Mouse (Mus musculus): Measurements from ENCODE around the gene Spem2. TPM values are rescaled to one million over a fixed set of nuclear protein-coding genes. Genes with fewer than 3 reads are reported as not detected.

Spem2 gene
- polyA plus RNA-seq, 1 experiment from 2014 or later, result not detected

- H3K4me3 ChIP-seq (ENCODE audit: low read depth, low read length), result no peak overlapping the region
- H3K36me3 ChIP-seq (replicated peaks; ENCODE audit: insufficient read depth, low read length), result peaks cover 3% of the 10 kb centered on the region; the same call in 1 of the 2 replicates
- no peak overlapping the region for H3K9ac ChIP-seq (replicated peaks)
- H3K9me3 ChIP-seq (ENCODE audit: low read length), result no peaks in the 10 kb centered on the region
- no peak overlapping the region for H3K27ac ChIP-seq (ENCODE audit: low read depth)
- ATAC-seq (no peak), DNase-seq (no peak)
- no peaks in the 10 kb centered on the region for H3K4me1 ChIP-seq (ENCODE audit: insufficient read depth)
- 80% methylated on average over 10 of the region's 10 CpGs for WGBS (ENCODE audit: insufficient replicate concordance)
- no peak overlapping the region for H3K4me2 ChIP-seq (ENCODE audit: low read depth, low read length)
- TF ChIP-seq CTCF (IDR thresholded peaks at IDR 0.05; ENCODE audit: low read depth), result no peak
- no peak for TF ChIP-seq EP300 (IDR thresholded peaks at IDR 0.05; ENCODE audit: low read depth)
- H3K27me3 ChIP-seq (ENCODE audit: insufficient read depth, low read length), result 0 out of 2 replicates have a peak, but pooled peaks cover 4% of the 10 kb centered on the region
Observed at GRCm38 (mm10) chr11:69775716-69776115, 42.5 kb downstream of the Spem2 start.

- Histone ChIP-seq H3K27ac (ENCODE audit: low read depth) (no peak overlapping the region), H3K4me2 (ENCODE audit: low read depth, low read length) (no peak overlapping the region), H3K27me3 (ENCODE audit: insufficient read depth, low read length) (0 out of 2 replicates have a peak, but pooled peaks cover 3% of the 10 kb centered on the region), H3K9me3 (ENCODE audit: low read length) (no peaks in the 10 kb centered on the region), H3K9ac (replicated peaks) (no peak overlapping the region), H3K36me3 (replicated peaks; ENCODE audit: insufficient read depth, low read length) (peaks cover 4% of the 10 kb centered on the region; the same call in 1 of the 2 replicates), H3K4me3 (ENCODE audit: low read depth, low read length) (no peak overlapping the region), H3K4me1 (ENCODE audit: insufficient read depth) (no peaks in the 10 kb centered on the region)
- DNase-seq (no peak), ATAC-seq (no peak)
- TF ChIP-seq CTCF (IDR thresholded peaks at IDR 0.05; ENCODE audit: low read depth), result no peak
- TF ChIP-seq EP300 (IDR thresholded peaks at IDR 0.05; ENCODE audit: low read depth), result no peak
- 43% methylated on average over 5 of the region's 5 CpGs for WGBS (ENCODE audit: insufficient replicate concordance)
Observed at GRCm38 (mm10) chr11:69774961-69775360, 43.3 kb downstream of the Spem2 start.

- Histone ChIP-seq H3K9ac (replicated peaks) (no peak overlapping the region), H3K27me3 (ENCODE audit: insufficient read depth, low read length) (no peaks in the 10 kb centered on the region), H3K4me3 (ENCODE audit: low read depth, low read length) (no peak overlapping the region), H3K4me1 (ENCODE audit: insufficient read depth) (peaks cover 11% of the 10 kb centered on the region), H3K4me2 (ENCODE audit: low read depth, low read length) (peak overlapping the region; percentile 88), H3K36me3 (replicated peaks; ENCODE audit: insufficient read depth, low read length) (0 out of 2 replicates have a peak, but pooled peaks cover 2% of the 10 kb centered on the region), H3K27ac (ENCODE audit: low read depth) (peak overlapping the region; percentile 37), H3K9me3 (ENCODE audit: low read length) (no peaks in the 10 kb centered on the region)
- no peak for TF ChIP-seq CTCF (IDR thresholded peaks at IDR 0.05; ENCODE audit: low read depth)
- no peak for TF ChIP-seq EP300 (IDR thresholded peaks at IDR 0.05; ENCODE audit: low read depth)
- no peak for DNase-seq
- 0 out of 2 replicates have a peak, but pooled peaks have one; percentile 17 for ATAC-seq
- WGBS (ENCODE audit: insufficient replicate concordance), result 63% methylated on average over 4 of the region's 4 CpGs
Observed at GRCm38 (mm10) chr11:69767625-69767909, 50.7 kb downstream of the Spem2 start.

- Histone ChIP-seq H3K27ac (ENCODE audit: low read depth) (peak overlapping the region; percentile 91), H3K4me1 (ENCODE audit: insufficient read depth) (peaks cover 11% of the 10 kb centered on the region), H3K36me3 (replicated peaks; ENCODE audit: insufficient read depth, low read length) (0 out of 2 replicates have a peak, but pooled peaks cover 2% of the 10 kb centered on the region), H3K9me3 (ENCODE audit: low read length) (no peaks in the 10 kb centered on the region), H3K4me2 (ENCODE audit: low read depth, low read length) (peak overlapping the region; percentile 88), H3K27me3 (ENCODE audit: insufficient read depth, low read length) (no peaks in the 10 kb centered on the region), H3K4me3 (ENCODE audit: low read depth, low read length) (peak overlapping the region; percentile 85), H3K9ac (replicated peaks) (no peak overlapping the region)
- WGBS (ENCODE audit: insufficient replicate concordance), result 63% methylated on average over 13 of the region's 13 CpGs
- ATAC-seq (no peak), DNase-seq (no peak)
- TF ChIP-seq CTCF (IDR thresholded peaks at IDR 0.05; ENCODE audit: low read depth), result no peak
- TF ChIP-seq EP300 (IDR thresholded peaks at IDR 0.05; ENCODE audit: low read depth), result no peak
Observed at GRCm38 (mm10) chr11:69766872-69767624, 51.2 kb downstream of the Spem2 start.

Other genes with a start within 250 kb of the Spem2 start
- gene Wrap53, start 238.2 kb downstream of the Spem2 start, polyA plus RNA-seq (2015; fragmentation: Nextera tagmentation; extraction: Ambion mirVana), result 8.1 and 10.0 TPM in 2 replicates
- gene Trp53, start 238.1 kb downstream of the Spem2 start, polyA plus RNA-seq (2015; fragmentation: Nextera tagmentation; extraction: Ambion mirVana), result 32.6 and 33.5 TPM in 2 replicates
- gene Atp1b2, start 212.5 kb downstream of the Spem2 start, polyA plus RNA-seq (2015; fragmentation: Nextera tagmentation; extraction: Ambion mirVana), result 4.0 and 5.3 TPM in 2 replicates
- gene Shbg, start 200.6 kb downstream of the Spem2 start, polyA plus RNA-seq (2015; fragmentation: Nextera tagmentation; extraction: Ambion mirVana), result 4.3 and 4.7 TPM in 2 replicates
- gene Sat2, start 196.4 kb downstream of the Spem2 start, polyA plus RNA-seq (2015; fragmentation: Nextera tagmentation; extraction: Ambion mirVana), result 15.2 and 18.7 TPM in 2 replicates
- gene Fxr2, start 185.5 kb downstream of the Spem2 start, polyA plus RNA-seq (2015; fragmentation: Nextera tagmentation; extraction: Ambion mirVana), result 6.8 TPM in 2 replicates
- 0.13 TPM in 1 of 2 replicates, not detected in the other for gene Sox15, start 163.2 kb downstream of the Spem2 start, polyA plus RNA-seq (2015; fragmentation: Nextera tagmentation; extraction: Ambion mirVana)
- gene Mpdu1, start 155.8 kb downstream of the Spem2 start, polyA plus RNA-seq (2015; fragmentation: Nextera tagmentation; extraction: Ambion mirVana), result 36.9 and 41.0 TPM in 2 replicates
- gene Cd68, start 152.3 kb downstream of the Spem2 start, polyA plus RNA-seq (2015; fragmentation: Nextera tagmentation; extraction: Ambion mirVana), result 30.1 and 32.5 TPM in 2 replicates
- 199 and 203 TPM in 2 replicates for gene Eif4a1, start 146.0 kb downstream of the Spem2 start, polyA plus RNA-seq (2015; fragmentation: Nextera tagmentation; extraction: Ambion mirVana)
- 14.5 and 15.2 TPM in 2 replicates for gene Senp3, start 136.4 kb downstream of the Spem2 start, polyA plus RNA-seq (2015; fragmentation: Nextera tagmentation; extraction: Ambion mirVana)
- gene Tnfsf13, start 132.7 kb downstream of the Spem2 start, polyA plus RNA-seq (2015; fragmentation: Nextera tagmentation; extraction: Ambion mirVana), result 0.46 and 0.83 TPM in 2 replicates
- 2.8 and 3.6 TPM in 2 replicates for gene Tnfsf12, start 122.6 kb downstream of the Spem2 start, polyA plus RNA-seq (2015; fragmentation: Nextera tagmentation; extraction: Ambion mirVana)
- gene Tnfsfm13, start 122.4 kb downstream of the Spem2 start, polyA plus RNA-seq (2015; fragmentation: Nextera tagmentation; extraction: Ambion mirVana), result 1.1 and 1.4 TPM in 2 replicates
- 6.6 and 6.8 TPM in 2 replicates for gene Polr2a, start 59.8 kb downstream of the Spem2 start, polyA plus RNA-seq (2015; fragmentation: Nextera tagmentation; extraction: Ambion mirVana)
- not detected in 2 replicates for gene Slc35g3, start 56.5 kb downstream of the Spem2 start, polyA plus RNA-seq (2015; fragmentation: Nextera tagmentation; extraction: Ambion mirVana)
- gene Zbtb4, start 52.6 kb downstream of the Spem2 start, polyA plus RNA-seq (2015; fragmentation: Nextera tagmentation; extraction: Ambion mirVana), result 0.67 and 0.75 TPM in 2 replicates
- 0.73 and 0.76 TPM in 2 replicates for gene Chrnb1, start 22.5 kb downstream of the Spem2 start, polyA plus RNA-seq (2015; fragmentation: Nextera tagmentation; extraction: Ambion mirVana)
- gene Fgf11, start 16.6 kb downstream of the Spem2 start, polyA plus RNA-seq (2015; fragmentation: Nextera tagmentation; extraction: Ambion mirVana), result 0.04 and 0.07 TPM in 2 replicates
- gene Tmem102, start 12.8 kb downstream of the Spem2 start, polyA plus RNA-seq (2015; fragmentation: Nextera tagmentation; extraction: Ambion mirVana), result 4.4 and 4.8 TPM in 2 replicates
- gene Gm39566, start 3.2 kb downstream of the Spem2 start, polyA plus RNA-seq (2015; fragmentation: Nextera tagmentation; extraction: Ambion mirVana), result not detected in 2 replicates
- not detected in 2 replicates for gene Spem1, start 3.7 kb upstream of the Spem2 start, polyA plus RNA-seq (2015; fragmentation: Nextera tagmentation; extraction: Ambion mirVana)
- gene Nlgn2, start 19.3 kb upstream of the Spem2 start, polyA plus RNA-seq (2015; fragmentation: Nextera tagmentation; extraction: Ambion mirVana), result 0.60 and 0.75 TPM in 2 replicates
- gene Tmem256, start 20.0 kb upstream of the Spem2 start, polyA plus RNA-seq (2015; fragmentation: Nextera tagmentation; extraction: Ambion mirVana), result 412 and 418 TPM in 2 replicates
- gene Plscr3, start 27.9 kb upstream of the Spem2 start, polyA plus RNA-seq (2015; fragmentation: Nextera tagmentation; extraction: Ambion mirVana), result 20.8 and 23.1 TPM in 2 replicates
- 0.28 and 0.69 TPM in 2 replicates for gene Tnk1, start 40.3 kb upstream of the Spem2 start, polyA plus RNA-seq (2015; fragmentation: Nextera tagmentation; extraction: Ambion mirVana)
- gene Tmem95, start 59.6 kb upstream of the Spem2 start, polyA plus RNA-seq (2015; fragmentation: Nextera tagmentation; extraction: Ambion mirVana), result not detected in 2 replicates
- gene Kctd11, start 62.9 kb upstream of the Spem2 start, polyA plus RNA-seq (2015; fragmentation: Nextera tagmentation; extraction: Ambion mirVana), result 0.92 and 0.95 TPM in 2 replicates
- gene Acap1, start 77.1 kb upstream of the Spem2 start, polyA plus RNA-seq (2015; fragmentation: Nextera tagmentation; extraction: Ambion mirVana), result 6.5 and 7.1 TPM in 2 replicates
- 0.90 and 1.2 TPM in 2 replicates for gene 2810408A11Rik, start 82.5 kb upstream of the Spem2 start, polyA plus RNA-seq (2015; fragmentation: Nextera tagmentation; extraction: Ambion mirVana)
- gene Neurl4, start 82.6 kb upstream of the Spem2 start, polyA plus RNA-seq (2015; fragmentation: Nextera tagmentation; extraction: Ambion mirVana), result 1.0 and 1.4 TPM in 2 replicates
- gene Gps2, start 95.4 kb upstream of the Spem2 start, polyA plus RNA-seq (2015; fragmentation: Nextera tagmentation; extraction: Ambion mirVana), result 46.1 and 48.9 TPM in 2 replicates
- 872 and 914 TPM in 2 replicates for gene Eif5a, start 103.5 kb upstream of the Spem2 start, polyA plus RNA-seq (2015; fragmentation: Nextera tagmentation; extraction: Ambion mirVana)
- not detected in 2 replicates for gene Ybx2, start 117.3 kb upstream of the Spem2 start, polyA plus RNA-seq (2015; fragmentation: Nextera tagmentation; extraction: Ambion mirVana)
- gene Slc2a4, start 129.7 kb upstream of the Spem2 start, polyA plus RNA-seq (2015; fragmentation: Nextera tagmentation; extraction: Ambion mirVana), result 7.7 and 10.4 TPM in 2 replicates
- 4.1 and 4.4 TPM in 2 replicates for gene Cldn7, start 146.3 kb upstream of the Spem2 start, polyA plus RNA-seq (2015; fragmentation: Nextera tagmentation; extraction: Ambion mirVana)
- gene Ctdnep1, start 162.7 kb upstream of the Spem2 start, polyA plus RNA-seq (2015; fragmentation: Nextera tagmentation; extraction: Ambion mirVana), result 8.4 and 9.7 TPM in 2 replicates
- gene Elp5, start 164.1 kb upstream of the Spem2 start, polyA plus RNA-seq (2015; fragmentation: Nextera tagmentation; extraction: Ambion mirVana), result 40.6 and 42.9 TPM in 2 replicates
- gene Gabarap, start 172.7 kb upstream of the Spem2 start, polyA plus RNA-seq (2015; fragmentation: Nextera tagmentation; extraction: Ambion mirVana), result 305 and 324 TPM in 2 replicates
- 19.5 and 25.5 TPM in 2 replicates for gene Phf23, start 177.3 kb upstream of the Spem2 start, polyA plus RNA-seq (2015; fragmentation: Nextera tagmentation; extraction: Ambion mirVana)
- gene Dvl2, start 182.1 kb upstream of the Spem2 start, polyA plus RNA-seq (2015; fragmentation: Nextera tagmentation; extraction: Ambion mirVana), result 2.7 and 3.4 TPM in 2 replicates
- gene Acadvl, start 196.9 kb upstream of the Spem2 start, polyA plus RNA-seq (2015; fragmentation: Nextera tagmentation; extraction: Ambion mirVana), result 345 and 367 TPM in 2 replicates
- 0.58 and 0.61 TPM in 2 replicates for gene Dlg4, start 198.5 kb upstream of the Spem2 start, polyA plus RNA-seq (2015; fragmentation: Nextera tagmentation; extraction: Ambion mirVana)
- 458 and 462 TPM in 2 replicates for gene Asgr1, start 235.6 kb upstream of the Spem2 start, polyA plus RNA-seq (2015; fragmentation: Nextera tagmentation; extraction: Ambion mirVana)

Data from liver, postnatal 0 days (tissue).